Mouse (Mus musculus) liver, embryonic 11.5 days (tissue): ENCODE results near the gene Mta1. TPM values are rescaled to one million over a fixed set of nuclear protein-coding genes. Genes with fewer than 3 reads are reported as not detected.

Experiments
- ATAC-seq: fragments of 200-750 bp; cut with Nextera tagmentation; replicated peaks from 2 replicates; pipeline ENCODE4 v1.8.0; 2017; ENCODE audit warnings: moderate number of reproducible peaks, mild to moderate bottlenecking, moderate TSS enrichment, moderate library complexity; ENCODE audit not compliant: low FRiP score
- DNase-seq: peaks from one replicate; pipeline ENCODE4 v3.0.0-alpha.2; 2017; ENCODE audit warnings: low spot score
- H3K27ac ChIP-seq: fragments of 300-500 bp; sonication (generic); 2 replicates; pipeline ENCODE4 v1.5.1; 2014; ENCODE audit warnings: mild to moderate bottlenecking, low read depth, low read length, control low read depth
- H3K27me3 ChIP-seq: fragments of 300-500 bp; sonication (generic); replicated peaks from 2 replicates; pipeline ENCODE4 v1.6.1; 2014; ENCODE audit warnings: low read length, mixed read lengths; ENCODE audit not compliant: control insufficient read depth, insufficient read depth
- H3K36me3 ChIP-seq: fragments of 300-500 bp; sonication (generic); 2 replicates; pipeline ENCODE4 v1.6.1; 2014; ENCODE audit warnings: mild to moderate bottlenecking, low read length, moderate library complexity, mixed read lengths; ENCODE audit not compliant: control insufficient read depth, insufficient read depth
- H3K4me1 ChIP-seq: fragments of 300-500 bp; sonication (generic); replicated peaks from 2 replicates; pipeline ENCODE4 v1.6.1; 2014; ENCODE audit warnings: low read length, mixed read lengths; ENCODE audit not compliant: control insufficient read depth, insufficient read depth
- H3K4me2 ChIP-seq: fragments of 300-500 bp; sonication (generic); 2 replicates; pipeline ENCODE4 v1.6.1; 2014; ENCODE audit warnings: mild to moderate bottlenecking, control low read depth, moderate library complexity
- H3K4me3 ChIP-seq: fragments of 300-500 bp; sonication (generic); 2 replicates; pipeline ENCODE4 v1.5.1; 2014; ENCODE audit warnings: low read depth, low read length, control low read depth
- H3K9ac ChIP-seq: fragments of 300-500 bp; sonication (generic); 2 replicates; pipeline ENCODE4 v1.6.1; 2014; ENCODE audit warnings: low read depth, low read length, control low read depth
- H3K9me3 ChIP-seq: fragments of 300-500 bp; sonication (generic); 2 replicates; pipeline ENCODE4 v1.6.1; 2016; ENCODE audit warnings: low read length, inconsistent platforms, mixed read lengths; ENCODE audit not compliant: control insufficient read depth
- WGBS: fragments of 180-500 bp; shearing (Covaris S2); extraction: QIAGEN DNeasy Blood & Tissue Kit; methylation state at CpG from one replicate; pipeline ENCODE4 v1.1.7; 2014; 5-methylcytosine and 5-hydroxymethylcytosine counted together
- polyA plus RNA-seq: library from polyadenylated mRNA; unstranded; fragments of >200 nt; fragmentation: Nextera tagmentation; extraction: Ambion mirVana; gene quantifications from 2 replicates; pipeline ENCODE4 v1.2.1, GENCODE M21; 2014

Mta1 gene
- polyA plus RNA-seq, 1 experiment from 2014 or later: 19.2 TPM

DNA sequence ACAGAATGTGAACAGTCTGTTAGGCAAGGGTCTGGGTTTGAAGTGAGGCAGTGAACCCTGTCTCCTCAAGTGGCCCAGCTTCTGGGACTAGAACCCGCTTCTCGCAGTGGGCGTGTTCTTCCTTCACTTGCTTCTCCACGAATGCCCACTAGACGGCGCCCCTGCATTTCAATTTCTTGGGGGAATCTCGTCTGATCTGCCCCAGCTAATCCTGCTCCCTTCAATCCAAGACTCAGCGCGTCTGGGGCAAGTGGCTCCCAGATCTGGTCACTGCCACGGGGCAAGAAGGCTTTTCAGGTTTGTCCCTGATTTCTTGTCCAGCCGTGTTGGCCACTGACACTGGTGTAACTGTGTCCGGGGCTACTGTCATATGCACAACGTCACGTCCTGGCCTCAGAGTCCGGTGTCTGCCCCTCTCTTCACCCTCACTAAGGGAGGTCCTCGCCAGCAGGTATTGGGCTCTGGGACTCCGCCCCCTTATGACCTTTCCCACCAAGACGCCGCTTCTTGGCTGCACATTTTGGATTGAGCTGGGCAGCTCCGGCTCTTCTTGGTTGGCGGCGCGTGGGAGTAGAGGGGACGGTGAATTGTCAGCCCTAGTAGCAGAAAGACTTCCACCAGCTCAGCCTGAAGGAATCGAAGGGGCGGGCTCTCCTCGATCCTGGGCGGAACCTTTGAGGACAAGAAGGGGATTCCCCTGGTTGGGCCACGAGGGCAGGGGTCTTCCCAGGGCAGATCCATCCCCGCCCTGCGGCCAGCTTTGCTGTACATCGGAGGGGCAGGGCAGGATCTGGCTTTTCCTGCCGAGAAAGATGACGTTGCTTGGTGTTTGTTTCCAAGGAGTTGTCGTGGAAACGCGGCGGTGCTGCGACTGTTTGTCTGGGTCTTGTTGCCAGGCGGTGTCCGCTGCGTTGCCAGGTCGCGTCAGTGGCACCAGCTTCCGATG is 48.3 kb downstream of the Mta1 start, which contains the start of gene Crip1:
Crip1 (plus strand) TSS at position 205 of the 946 bp plus-strand sequence.
- no peak within 1 kb of the TSS for H3K27ac ChIP-seq
- H3K4me3 ChIP-seq: peak within 1 kb of the TSS; percentile 27
- DNase-seq (peak; percentile 79), ATAC-seq (peak; percentile 22)
- H3K9ac ChIP-seq: no peak within 1 kb of the TSS
- H3K9me3 ChIP-seq: no peaks in the 10 kb centered on the region
- peaks cover 42% of the 10 kb centered on the region for H3K27me3 ChIP-seq
- peak within 1 kb of the TSS; percentile 51 for H3K4me2 ChIP-seq
- H3K36me3 ChIP-seq: no peaks in the 10 kb centered on the region
- H3K4me1 ChIP-seq: peaks cover 37% of the 10 kb centered on the region
- WGBS: 13% methylated on average over 45 of the region's 45 CpGs

DNA sequence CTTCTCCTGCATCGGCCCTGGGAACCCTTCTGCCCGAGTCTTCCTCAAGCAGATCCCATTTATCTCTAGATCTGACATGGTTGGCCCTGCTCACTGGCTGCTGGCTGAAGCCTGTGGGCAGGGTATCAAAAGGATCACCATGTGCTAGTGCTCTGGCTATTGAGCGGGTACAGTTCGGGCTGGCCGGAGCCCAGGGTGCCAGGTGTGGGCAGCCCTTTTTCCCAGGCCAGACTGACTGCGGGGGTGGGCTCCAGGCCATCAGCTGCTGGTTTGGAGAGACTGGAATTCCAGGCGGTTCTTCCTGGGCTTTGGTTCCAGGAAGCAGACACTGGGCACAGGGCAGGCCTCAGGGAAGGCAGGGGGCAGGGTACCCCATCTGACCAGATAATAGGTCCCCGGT is 49.4 kb downstream of the Mta1 start:
- ATAC-seq: no peak

DNA sequence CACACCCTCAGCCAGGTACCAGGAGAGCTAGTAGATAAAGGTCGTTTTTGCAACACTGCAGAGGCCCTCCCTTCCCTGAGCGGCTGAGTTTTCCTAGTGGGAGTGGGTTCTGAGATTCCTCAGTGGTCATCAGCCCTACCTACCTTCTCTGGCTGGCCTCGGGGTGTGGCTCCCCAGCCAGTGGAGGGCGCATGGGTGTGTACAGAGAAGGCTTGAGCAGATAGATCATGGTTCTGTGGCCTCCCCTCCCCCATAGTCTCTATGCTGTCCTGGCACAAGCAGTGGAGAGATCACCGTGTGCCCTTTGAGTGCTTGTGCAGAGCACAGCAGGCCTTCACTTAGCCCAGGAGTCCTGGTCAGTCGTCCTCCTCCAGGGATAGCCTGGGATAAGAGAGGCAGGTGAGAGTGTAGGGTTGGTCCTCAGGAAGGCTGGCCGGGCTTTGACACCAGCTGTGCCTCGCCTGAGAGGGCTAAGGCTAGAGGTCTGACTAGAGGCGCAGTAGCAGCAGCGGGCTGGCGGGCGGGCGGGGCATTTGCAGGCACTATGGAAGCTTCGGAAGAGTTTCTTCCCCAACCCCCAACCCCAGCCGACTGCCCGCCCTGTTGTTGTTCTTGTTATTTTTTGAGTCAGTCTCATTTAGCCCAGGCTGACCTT is 50.4 kb downstream of the Mta1 start:
- H3K4me2 ChIP-seq: peak overlapping the region; percentile 28; the same call in 1 of the 2 replicates

More for the DNA sequence above, 49.4 kb downstream of the Mta1 start:
- Histone ChIP-seq H3K36me3 (no peaks in the 10 kb centered on the region), H3K27me3 (peaks cover 31% of the 10 kb centered on the region), H3K9me3 (no peaks in the 10 kb centered on the region), H3K4me2 (no peak overlapping the region), H3K4me1 (peaks cover 36% of the 10 kb centered on the region), H3K4me3 (no peak overlapping the region), H3K9ac (no peak overlapping the region), H3K27ac (0 out of 2 replicates have a peak overlapping the region, but pooled peaks have one; percentile 3)
- DNase-seq: no peak
- WGBS: 76% methylated on average over 8 of the region's 8 CpGs

DNA sequence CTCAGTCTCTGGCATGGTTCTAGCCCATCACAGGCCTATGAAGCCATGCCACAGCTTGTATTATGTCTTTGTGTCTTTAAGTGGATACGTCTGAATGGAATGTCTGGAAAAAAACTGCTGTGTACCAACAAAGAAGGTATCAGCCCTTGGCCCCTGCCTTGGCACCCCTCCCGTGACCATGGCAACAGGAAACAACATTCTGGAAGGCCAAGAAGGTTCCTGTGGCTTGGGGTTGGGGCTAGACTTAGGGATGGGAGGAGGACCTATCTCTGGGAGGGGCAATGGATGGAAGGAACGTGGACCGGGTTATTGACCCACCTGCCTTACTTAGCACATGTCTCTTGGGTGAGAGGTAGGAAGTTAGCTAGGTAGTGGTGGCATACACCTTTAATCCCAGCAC is 51.3 kb downstream of the Mta1 start:
- DNase-seq: no peak
- Histone ChIP-seq H3K36me3 (no peaks in the 10 kb centered on the region), H3K4me3 (no peak overlapping the region), H3K27ac (no peak overlapping the region), H3K9ac (no peak overlapping the region), H3K27me3 (peaks cover 22% of the 10 kb centered on the region), H3K9me3 (no peaks in the 10 kb centered on the region), H3K4me1 (peaks cover 33% of the 10 kb centered on the region), H3K4me2 (no peak overlapping the region)
- no peak for ATAC-seq
- 78% methylated on average over 4 of the region's 4 CpGs for WGBS

More for the DNA sequence above, 50.4 kb downstream of the Mta1 start:
- peaks cover 24% of the 10 kb centered on the region for H3K27me3 ChIP-seq
- H3K9me3 ChIP-seq: no peaks in the 10 kb centered on the region
- H3K9ac ChIP-seq: peak overlapping the region; percentile 26; the same call in 1 of the 2 replicates
- no peaks in the 10 kb centered on the region for H3K36me3 ChIP-seq
- no peak overlapping the region for H3K27ac ChIP-seq
- H3K4me1 ChIP-seq: peaks cover 33% of the 10 kb centered on the region
- WGBS: 31% methylated on average over 16 of the region's 16 CpGs
- DNase-seq (no peak), ATAC-seq (peak; percentile 45)
- H3K4me3 ChIP-seq: no peak overlapping the region

DNA sequence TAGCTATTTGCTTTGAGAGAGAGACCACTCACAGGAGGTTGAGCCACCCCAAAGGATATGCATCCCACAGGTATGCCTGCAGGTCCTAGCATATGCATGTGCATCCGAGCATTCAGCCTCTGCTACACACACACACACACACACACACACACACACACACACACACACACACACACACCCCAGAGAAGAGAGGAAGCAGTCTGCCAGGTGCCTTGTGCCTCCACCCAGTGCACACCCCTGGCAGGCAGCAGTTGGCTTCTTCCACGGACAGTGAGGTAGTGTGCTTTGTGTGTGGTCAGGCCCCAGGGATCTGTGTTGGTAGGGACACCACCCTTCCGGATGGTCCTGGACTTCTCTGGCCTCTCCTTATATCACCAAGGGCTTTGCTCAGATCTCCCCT is 51.8 kb downstream of the Mta1 start:
- H3K4me2 ChIP-seq: no peak overlapping the region
- H3K4me1 ChIP-seq: peaks cover 35% of the 10 kb centered on the region
- DNase-seq: no peak
- peaks cover 22% of the 10 kb centered on the region for H3K27me3 ChIP-seq
- H3K36me3 ChIP-seq: no peaks in the 10 kb centered on the region
- no peak overlapping the region for H3K9ac ChIP-seq
- ATAC-seq: no peak
- H3K4me3 ChIP-seq: no peak overlapping the region
- H3K27ac ChIP-seq: no peak overlapping the region
- H3K9me3 ChIP-seq: no peaks in the 10 kb centered on the region
- WGBS: 74% methylated on average over 3 of the region's 3 CpGs

DNA sequence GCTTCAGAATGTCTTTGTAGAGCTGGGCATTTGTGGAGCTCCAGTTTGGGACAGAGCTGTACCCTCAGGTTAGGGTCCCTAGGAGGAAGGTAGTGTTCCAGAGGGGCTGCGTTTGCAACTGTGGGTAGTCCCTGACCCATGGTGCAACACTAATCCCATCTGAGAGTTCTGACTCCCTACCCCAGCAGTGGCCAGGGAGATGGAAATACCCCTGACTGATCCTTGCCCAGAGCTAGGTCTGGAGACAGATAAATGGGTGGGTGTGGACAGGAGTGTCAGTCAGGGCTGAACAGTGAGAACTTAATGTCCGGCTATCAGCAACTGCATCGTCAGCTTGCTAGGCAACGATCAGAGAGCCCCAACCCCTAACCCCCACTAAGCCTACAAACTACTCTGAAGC is 52.5 kb downstream of the Mta1 start:
- no peaks in the 10 kb centered on the region for H3K9me3 ChIP-seq
- H3K4me1 ChIP-seq: peaks cover 41% of the 10 kb centered on the region
- ATAC-seq: no peak
- H3K36me3 ChIP-seq: no peaks in the 10 kb centered on the region
- WGBS: 41% methylated on average over 4 of the region's 4 CpGs
- DNase-seq: no peak
- H3K27ac ChIP-seq: no peak overlapping the region
- no peak overlapping the region for H3K4me2 ChIP-seq
- peaks cover 22% of the 10 kb centered on the region for H3K27me3 ChIP-seq
- H3K4me3 ChIP-seq: no peak overlapping the region
- no peak overlapping the region for H3K9ac ChIP-seq

DNA sequence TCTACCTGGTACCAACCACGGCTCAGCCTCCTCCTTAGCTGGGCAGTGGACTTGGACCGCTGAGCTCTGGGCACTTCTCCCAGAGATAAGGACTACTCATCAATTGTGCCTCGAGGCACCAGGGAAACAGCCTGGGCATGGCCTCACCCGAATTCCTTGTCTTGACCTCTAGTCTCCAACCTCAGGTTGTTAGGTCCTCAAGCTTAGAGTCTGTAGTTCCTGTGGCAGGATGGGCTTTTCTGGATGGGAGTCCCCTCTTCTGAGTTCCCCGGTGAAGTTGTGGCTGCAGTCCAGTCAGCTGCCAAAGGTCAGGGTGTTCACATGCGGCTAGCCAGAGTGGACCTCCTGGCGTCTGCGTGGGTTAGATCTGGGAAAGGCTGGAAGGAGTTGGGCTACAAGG is 53.0 kb downstream of the Mta1 start:
- H3K9me3 ChIP-seq: no peaks in the 10 kb centered on the region
- H3K9ac ChIP-seq: no peak overlapping the region
- H3K27me3 ChIP-seq: peaks cover 22% of the 10 kb centered on the region
- no peaks in the 10 kb centered on the region for H3K36me3 ChIP-seq
- ATAC-seq (no peak), DNase-seq (no peak)
- peaks cover 41% of the 10 kb centered on the region for H3K4me1 ChIP-seq
- H3K27ac ChIP-seq: no peak overlapping the region
- H3K4me2 ChIP-seq: peak overlapping the region; percentile 77
- WGBS: 63% methylated on average over 8 of the region's 8 CpGs
- H3K4me3 ChIP-seq: no peak overlapping the region

DNA sequence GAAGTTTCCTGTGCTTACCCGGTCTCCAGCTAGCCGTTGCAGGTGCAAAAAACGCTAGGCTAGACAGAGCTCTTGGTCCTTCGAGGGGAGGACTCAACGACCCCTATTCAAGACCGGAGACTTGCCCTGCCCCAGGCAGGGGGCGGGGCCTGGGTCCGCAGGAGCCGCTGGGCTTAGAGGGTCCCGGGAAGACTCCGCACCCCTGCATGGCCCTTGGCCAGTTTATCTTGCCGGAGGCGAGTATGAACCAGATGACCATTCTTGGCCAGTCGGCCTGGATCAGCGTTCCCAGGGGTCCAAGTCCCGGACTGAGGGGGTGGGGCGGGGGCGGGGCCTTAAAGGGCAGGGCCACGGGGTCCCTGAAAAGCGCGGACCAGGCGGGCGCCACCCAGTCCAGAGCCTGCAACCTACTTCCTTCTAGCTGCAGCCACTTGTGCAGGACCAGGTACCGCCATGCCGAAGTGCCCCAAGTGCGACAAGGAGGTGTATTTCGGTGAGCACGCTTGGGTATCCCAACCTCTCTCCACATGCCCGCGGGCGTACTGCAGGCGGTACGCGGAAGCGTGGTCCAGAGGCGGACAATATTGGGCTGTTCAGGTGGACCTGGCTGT is 53.7 kb downstream of the Mta1 start:
- H3K4me1 ChIP-seq: peaks cover 37% of the 10 kb centered on the region
- no peaks in the 10 kb centered on the region for H3K36me3 ChIP-seq
- no peaks in the 10 kb centered on the region for H3K9me3 ChIP-seq
- ATAC-seq: no peak
- H3K27ac ChIP-seq: no peak overlapping the region
- H3K27me3 ChIP-seq: peaks cover 17% of the 10 kb centered on the region
- H3K9ac ChIP-seq: peak overlapping the region; percentile 56
- peak overlapping the region; percentile 77 for H3K4me2 ChIP-seq
- H3K4me3 ChIP-seq: peak overlapping the region; percentile 51
- WGBS: 2% methylated on average over 36 of the region's 36 CpGs
- peak; percentile 66 for DNase-seq
